In genomic region chr1:35017471-35017870, GRCm38 (mm10) we compare ENCODE assay signal across 10 mouse cellular contexts.
DNase-seq lines count a peak whose midpoint lies in the region; ATAC-seq and TF ChIP-seq lines count a peak whose summit lies in the region.
"Had no signal": no experiment of that assay in that cellular context is flagged by ENCODE, and none has a peak within 500 bp of the region (broad histone marks: within the 10 kb centered on the region; RNA-seq: fewer than 3 reads in every experiment).

No protein-coding gene starts in this region.

- DNase-seq in heart, postnatal 4 days: peak; percentile 62
- no peak for DNase-seq in heart, postnatal 36 days
- peak; percentile 30 for DNase-seq in thymus, postnatal 4 days
- no peak for DNase-seq in thymus, adult 2 months
- peak; percentile 86 for DNase-seq in forelimb bud, embryonic 11.5 days (ENCODE audit: low read depth, low spot score)
- no peak for DNase-seq in cerebellum, postnatal 4 days (ENCODE audit: low spot score in 2 of 2)

- H3K27me3 ChIP-seq in thymus, adult 2 months (ENCODE audit: control insufficient read depth, insufficient read depth, low read length): no peaks in the 10 kb centered on the region

- intact Hi-C loops in heart, postnatal 36 days (cut with DNase I): no loop called here

- H3K4me1 ChIP-seq in thymus, adult 2 months (replicated peaks; ENCODE audit: control insufficient read depth, insufficient read depth, low read length): no peaks in the 10 kb centered on the region

- H3K4me3 ChIP-seq in thymus, adult 2 months (ENCODE audit: control insufficient read depth, insufficient read depth, low read length): no peak overlapping the region
- H3K4me3 ChIP-seq: erythroblast, embryonic 14.5 days had no signal

- ATAC-seq in inflammation-experienced regulatory T-cells, adult 6 months: no peak
- no peak for ATAC-seq in erythroblast, adult 5-6 weeks (replicated peaks; ENCODE audit: low FRiP score, poor library complexity, severe bottlenecking)
- ATAC-seq: intestine, embryonic 16.5 days had no signal

- TF ChIP-seq POLR2A in thymus, adult 2 months (IDR thresholded peaks at IDR 0.05; ENCODE audit: control insufficient read depth, extremely low read depth, insufficient read depth, low read length, poor library complexity): no peak

- no peak for TF ChIP-seq CTCF in thymus, adult 2 months (IDR thresholded peaks at IDR 0.05; ENCODE audit: borderline replicate concordance, control insufficient read depth, extremely low read depth, insufficient read depth, low read length, poor library complexity)

- H3K27ac ChIP-seq in thymus, adult 2 months (ENCODE audit: control insufficient read depth, insufficient read depth, low read length): no peak overlapping the region

- 80% methylated on average over 4 of the region's 4 CpGs for WGBS in thymus, adult 2 months

- H3K36me3 ChIP-seq in thymus, adult 2 months (ENCODE audit: control insufficient read depth, insufficient read depth, low read length): no peaks in the 10 kb centered on the region

Comparison
In these comparisons a context has a peak if more than half of its experiments do, and no peak if none do; other contexts are left out.
1. DNase-seq: peak in heart, postnatal 4 days (single experiment), thymus, postnatal 4 days (single experiment) and forelimb bud, embryonic 11.5 days (single experiment); none in heart, postnatal 36 days (0 of 2), thymus, adult 2 months (single experiment) and cerebellum, postnatal 4 days (0 of 2).